11 mouse cellular contexts compared by ENCODE assay signal in the genomic region with DNA sequence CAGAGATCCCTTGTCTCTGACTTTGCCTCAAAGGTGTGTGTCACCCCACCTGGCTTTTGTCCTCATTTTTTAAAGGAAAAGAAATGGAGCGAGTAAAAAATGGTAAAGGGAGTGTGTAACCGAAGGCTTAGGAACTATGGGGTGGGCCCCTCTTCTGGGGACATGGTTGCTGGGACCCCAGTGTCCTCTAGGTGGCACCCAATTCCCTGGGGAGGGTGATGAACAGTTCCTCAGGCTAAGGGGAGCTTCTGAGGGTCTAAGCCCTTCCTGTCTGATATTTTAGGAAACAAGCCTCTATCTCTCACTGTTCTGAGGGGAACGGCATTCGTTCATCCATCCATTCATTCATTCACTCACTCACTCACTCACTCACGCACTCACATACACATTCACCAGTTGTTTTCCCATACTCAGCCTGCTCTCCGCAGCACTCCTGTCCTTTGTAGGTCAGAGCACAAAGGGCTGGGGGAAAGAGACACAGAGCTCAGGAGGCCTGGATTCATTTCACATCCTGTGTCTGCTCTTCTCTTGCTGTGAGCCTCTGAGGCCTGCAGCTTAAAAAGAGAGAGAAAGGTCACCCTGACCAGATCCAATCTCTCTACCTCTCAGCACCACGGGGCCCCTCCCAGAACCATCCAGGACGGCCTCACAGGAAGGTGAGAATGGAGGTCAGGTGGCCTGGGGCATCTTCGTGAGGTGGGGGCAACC. TPM values are rescaled to one million over a fixed set of nuclear protein-coding genes. Genes with fewer than 3 reads are reported as not detected.
DNase-seq lines count a peak whose midpoint lies in the region; ATAC-seq lines count a peak whose summit lies in the region.
"Had no signal": no experiment of that assay in that cellular context is flagged by ENCODE, and none has a peak within 500 bp of the region (broad histone marks: within the 10 kb centered on the region; RNA-seq: fewer than 3 reads in every experiment).

No protein-coding gene starts in this region.

- no peak overlapping the region for H3K9ac ChIP-seq in hindbrain, embryonic 16.5 days (ENCODE audit: low read depth, low read length)
- H3K9ac ChIP-seq: embryonic facial prominence, embryonic 12.5 days had no signal

- H3K4me3 ChIP-seq in hindbrain, embryonic 10.5 days, result no peak overlapping the region
- no peak overlapping the region for H3K4me3 ChIP-seq in hindbrain, embryonic 16.5 days (ENCODE audit: low read length)
- H3K4me3 ChIP-seq: embryonic facial prominence, embryonic 12.5 days had no signal

- peaks cover 30% of the 10 kb centered on the region for H3K27me3 ChIP-seq in hindbrain, embryonic 10.5 days (ENCODE audit: insufficient read depth, poor library complexity, severe bottlenecking)
- no peaks in the 10 kb centered on the region; the same call in 1 of the 2 replicates for H3K27me3 ChIP-seq in hindbrain, embryonic 16.5 days (replicated peaks; ENCODE audit: control insufficient read depth, insufficient read depth, low read length)

- H3K4me1 ChIP-seq in hindbrain, embryonic 10.5 days (replicated peaks), result peaks cover 13% of the 10 kb centered on the region
- no peaks in the 10 kb centered on the region for H3K4me1 ChIP-seq in hindbrain, embryonic 16.5 days (ENCODE audit: control insufficient read depth, insufficient read depth, low read depth, low read length)

- DNase-seq in hindbrain, embryonic 10.5 days (ENCODE audit: low spot score), result peak; percentile 14
- DNase-seq in spleen, adult 18-20 months, result peak; percentile 11 to 42
- DNase-seq in spleen, adult 12 weeks (ENCODE audit: low spot score), result no peak
- peak; percentile 18 for DNase-seq in c-Kit-positive CD71-negative TER-119-negative erythroid progenitor cells, embryonic 14.5 days (ENCODE audit: low read depth)
- DNase-seq in T-cell, adult 2 months (ENCODE audit: low spot score), result no peak
- no peak for DNase-seq in gastrocnemius, postnatal 10 days

- 0 out of 2 replicates have a peak overlapping the region, but pooled peaks have one; percentile 9 for H3K27ac ChIP-seq in hindbrain, embryonic 10.5 days
- H3K27ac ChIP-seq in hindbrain, embryonic 16.5 days (ENCODE audit: low read depth, low read length), result no peak overlapping the region
- H3K27ac ChIP-seq: embryonic facial prominence, embryonic 12.5 days had no signal

- no peaks in the 10 kb centered on the region for H3K36me3 ChIP-seq in hindbrain, embryonic 10.5 days
- no peaks in the 10 kb centered on the region for H3K36me3 ChIP-seq in hindbrain, embryonic 16.5 days (ENCODE audit: control insufficient read depth, insufficient read depth, low read length)
- H3K36me3 ChIP-seq: embryonic facial prominence, embryonic 12.5 days had no signal

- WGBS in hindbrain, embryonic 10.5 days, result 57% methylated on average over 9 of the region's 9 CpGs
- 53% methylated on average over 9 of the region's 9 CpGs for WGBS in hindbrain, embryonic 16.5 days

- H3K9me3 ChIP-seq in hindbrain, embryonic 10.5 days, result no peaks in the 10 kb centered on the region
- H3K9me3 ChIP-seq in hindbrain, embryonic 16.5 days (ENCODE audit: control insufficient read depth, low read length), result no peaks in the 10 kb centered on the region
- H3K9me3 ChIP-seq: embryonic facial prominence, embryonic 12.5 days had no signal

- no peak for ATAC-seq in hindbrain, embryonic 16.5 days
- 0 out of 2 replicates have a peak, but pooled peaks have one; percentile 59 for ATAC-seq in megakaryocyte-erythroid progenitor cell, adult 5-6 weeks (replicated peaks; ENCODE audit: low FRiP score, low TSS enrichment, poor library complexity, severe bottlenecking)

- H3K4me2 ChIP-seq in hindbrain, embryonic 16.5 days (ENCODE audit: low read length), result no peak overlapping the region
- H3K4me2 ChIP-seq: embryonic facial prominence, embryonic 12.5 days had no signal

RNA-seq across cellular contexts. Expression of a gene that starts 36.3 kb away (rescaled TPM):
- polyA plus RNA-seq in hindbrain, embryonic 10.5 days (2016; fragmentation: Nextera tagmentation; extraction: Ambion mirVana), result 0.17 and 0.50 TPM in 2 replicates
- polyA plus RNA-seq in hindbrain, embryonic 16.5 days (2015; fragmentation: Nextera tagmentation; extraction: Ambion mirVana), result not detected in 2 replicates
- not detected in 2 replicates for total RNA-seq in megakaryocyte-erythroid progenitor cell, adult 5-6 weeks (2014; fragmentation: Nextera tagmentation)
- not detected in 2 replicates for total RNA-seq in megakaryocyte-erythroid progenitor cell, adult 5-6 weeks (2017)
- not detected for total RNA-seq in gastrocnemius, postnatal 10 days (2021)
- total RNA-seq: left cerebral cortex, postnatal 14 days; neutrophil, adult 5-6 weeks had no signal

Comparison
In these comparisons a context has a peak if more than half of its experiments do, and no peak if none do; other contexts are left out.
1. DNase-seq: peak in hindbrain, embryonic 10.5 days (single experiment), spleen, adult 18-20 months (2 of 2) and c-Kit-positive CD71-negative TER-119-negative erythroid progenitor cells, embryonic 14.5 days (single experiment); none in spleen, adult 12 weeks (single experiment), T-cell, adult 2 months (single experiment) and gastrocnemius, postnatal 10 days (single experiment).